Mouse (Mus musculus): ENCODE results near the gene Pde6d. TPM values are rescaled to one million over a fixed set of nuclear protein-coding genes. Genes with fewer than 3 reads are reported as not detected.
"Not testable (repeated sequence)": the region's sequence is repeated elsewhere in the genome, so short reads cannot be mapped to it uniquely, and the experiment has no call there.

The Pde6d gene
- polyA plus RNA-seq, 1 experiment from 2014 or later, result 128 TPM

DNA sequence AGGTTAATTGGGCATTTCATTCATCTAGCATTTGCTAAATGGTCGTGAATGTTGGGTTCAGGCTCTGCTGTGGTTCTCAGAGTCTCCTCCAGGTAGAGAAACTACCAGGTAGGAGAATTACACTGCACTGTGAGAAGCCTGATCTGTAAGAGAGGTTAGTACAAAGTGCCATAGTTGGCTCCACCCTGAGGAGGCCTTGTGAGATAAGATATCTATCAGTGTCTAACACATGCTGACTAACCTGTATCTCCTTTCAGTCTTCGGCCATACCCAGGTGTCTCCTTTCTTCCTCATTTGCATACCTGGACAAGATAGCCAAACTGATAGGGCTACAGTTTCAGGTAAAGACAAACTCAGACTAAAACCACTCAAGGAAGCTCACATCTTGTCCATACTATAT lies 19.8 kb downstream of the Pde6d start:
- WGBS, result 97% methylated on average over 2 of the region's 2 CpGs
- no peaks in the 10 kb centered on the region for H3K27me3 ChIP-seq (replicated peaks)
- no peaks in the 10 kb centered on the region for H3K9me3 ChIP-seq (replicated peaks)
- H3K4me2 ChIP-seq, result no peak overlapping the region
- H3K27ac ChIP-seq (replicated peaks), result no peak overlapping the region
- H3K4me3 ChIP-seq (replicated peaks), result no peak overlapping the region
- ATAC-seq (ENCODE audit: low FRiP score), result no peak
- peaks cover 25% of the 10 kb centered on the region for H3K36me3 ChIP-seq
- no peak overlapping the region for H3K9ac ChIP-seq (replicated peaks)
- no peaks in the 10 kb centered on the region for H3K4me1 ChIP-seq

DNA sequence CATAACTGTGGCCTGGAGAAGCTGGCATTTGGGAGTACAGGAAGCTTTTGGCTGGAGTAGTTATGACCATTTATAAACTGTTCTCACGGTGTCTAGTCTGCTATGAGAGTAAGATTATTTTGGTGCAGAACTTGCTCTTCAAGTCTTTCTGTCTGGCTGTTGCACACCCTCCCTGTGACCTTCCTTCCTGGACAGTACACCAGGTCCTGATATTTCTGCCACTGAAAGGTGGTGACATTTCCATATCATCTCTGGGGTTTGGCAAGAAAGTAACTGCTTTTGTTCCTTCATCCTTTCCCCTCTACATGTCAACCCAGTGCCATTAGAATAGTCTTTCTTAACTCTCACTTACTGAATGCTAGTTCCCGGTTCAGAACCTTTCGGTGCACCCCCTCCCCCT lies 23.2 kb downstream of the Pde6d start:
- Histone ChIP-seq H3K27ac (replicated peaks) (no peak overlapping the region), H3K36me3 (peaks cover 28% of the 10 kb centered on the region), H3K9ac (replicated peaks) (no peak overlapping the region), H3K4me3 (replicated peaks) (no peak overlapping the region), H3K27me3 (replicated peaks) (no peaks in the 10 kb centered on the region), H3K4me1 (no peaks in the 10 kb centered on the region), H3K9me3 (replicated peaks) (no peaks in the 10 kb centered on the region), H3K4me2 (no peak overlapping the region)
- ATAC-seq (ENCODE audit: low FRiP score), result no peak
- 98% methylated on average over 3 of the region's 3 CpGs for WGBS

DNA sequence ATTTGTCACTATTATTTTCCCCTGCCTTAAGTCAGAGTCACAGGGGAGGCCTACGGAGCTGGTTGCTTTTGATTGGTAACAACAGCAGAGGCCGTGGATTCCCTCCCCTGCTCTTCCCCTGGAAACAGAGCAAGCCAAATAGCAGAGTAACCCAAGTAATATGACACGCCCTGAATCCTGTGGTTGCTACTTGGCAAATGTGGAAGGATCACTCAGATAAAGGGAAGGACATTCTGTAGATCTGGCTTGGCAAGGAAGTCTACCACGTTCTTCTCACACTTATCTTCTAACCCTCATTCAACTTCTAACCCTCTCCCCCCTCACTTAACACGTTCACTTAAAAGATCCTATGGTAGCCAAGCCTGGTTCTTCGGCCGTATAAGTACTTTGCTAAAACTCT lies 24.6 kb downstream of the Pde6d start:
- Histone ChIP-seq H3K4me1 (no peaks in the 10 kb centered on the region), H3K9ac (replicated peaks) (no peak overlapping the region), H3K36me3 (peaks cover 16% of the 10 kb centered on the region; the same call in 1 of the 2 replicates), H3K4me2 (no peak overlapping the region), H3K4me3 (replicated peaks) (no peak overlapping the region), H3K27ac (replicated peaks) (no peak overlapping the region), H3K9me3 (replicated peaks) (no peaks in the 10 kb centered on the region), H3K27me3 (replicated peaks) (no peaks in the 10 kb centered on the region)
- WGBS, result 74% methylated on average over 7 of the region's 7 CpGs
- no peak for ATAC-seq (ENCODE audit: low FRiP score)

DNA sequence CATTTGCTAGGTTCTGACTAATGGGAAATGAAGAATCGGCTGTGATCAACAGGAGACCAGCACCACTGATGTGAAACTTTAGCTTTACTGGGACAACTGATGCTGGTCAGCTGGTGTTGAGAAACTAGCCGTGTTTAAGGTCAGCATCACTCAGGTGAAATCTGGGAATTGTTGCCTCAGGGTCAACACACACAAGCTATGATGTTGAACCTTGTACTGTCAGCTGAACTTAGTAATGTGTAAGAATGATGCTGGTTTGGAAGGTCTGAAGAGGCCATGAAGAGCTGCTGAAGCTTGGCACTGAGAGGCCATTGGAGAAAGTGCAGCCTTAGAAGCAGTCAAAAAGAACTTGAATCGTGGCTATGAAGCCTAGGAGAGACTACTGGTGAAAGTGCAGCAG lies 26.8 kb downstream of the Pde6d start:
- no peaks in the 10 kb centered on the region for H3K27me3 ChIP-seq (replicated peaks)
- H3K4me3 ChIP-seq (replicated peaks), result no peak overlapping the region
- WGBS, result 94% methylated on average over 3 of the region's 3 CpGs
- H3K9ac ChIP-seq (replicated peaks), result no peak overlapping the region
- no peak overlapping the region for H3K4me2 ChIP-seq
- no peaks in the 10 kb centered on the region for H3K4me1 ChIP-seq
- no peak overlapping the region for H3K27ac ChIP-seq (replicated peaks)
- no peaks in the 10 kb centered on the region for H3K9me3 ChIP-seq (replicated peaks)
- ATAC-seq (ENCODE audit: low FRiP score), result no peak
- H3K36me3 ChIP-seq, result peaks cover 14% of the 10 kb centered on the region; the same call in 1 of the 2 replicates

DNA sequence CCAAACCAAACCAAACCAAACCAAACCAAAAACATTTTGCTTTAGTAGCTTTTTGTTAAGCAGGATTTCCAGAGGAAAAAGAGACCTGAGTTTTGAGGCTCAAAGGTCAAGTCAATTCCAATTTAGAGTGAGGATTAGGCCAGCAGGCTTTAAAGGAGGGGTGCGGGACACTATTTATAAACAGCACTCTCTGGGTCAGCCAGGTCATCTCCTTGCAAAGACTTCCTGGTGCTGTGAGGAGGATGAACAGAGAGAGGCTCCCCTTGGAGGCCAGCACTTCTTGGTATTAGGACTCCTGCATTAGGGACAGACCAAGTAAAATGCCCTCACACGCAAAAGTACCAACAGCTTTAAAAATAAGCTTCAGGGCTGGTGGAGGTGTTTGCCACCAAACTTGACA lies 30.6 kb downstream of the Pde6d start:
- no peaks in the 10 kb centered on the region for H3K9me3 ChIP-seq (replicated peaks)
- 81% methylated on average over 2 of the region's 2 CpGs for WGBS
- no peak overlapping the region for H3K9ac ChIP-seq (replicated peaks)
- ATAC-seq (ENCODE audit: low FRiP score), result no peak
- peaks cover 16% of the 10 kb centered on the region for H3K36me3 ChIP-seq
- H3K4me3 ChIP-seq (replicated peaks), result no peak overlapping the region
- H3K27me3 ChIP-seq (replicated peaks), result no peaks in the 10 kb centered on the region
- no peak overlapping the region for H3K4me2 ChIP-seq
- no peaks in the 10 kb centered on the region for H3K4me1 ChIP-seq
- no peak overlapping the region for H3K27ac ChIP-seq (replicated peaks)

DNA sequence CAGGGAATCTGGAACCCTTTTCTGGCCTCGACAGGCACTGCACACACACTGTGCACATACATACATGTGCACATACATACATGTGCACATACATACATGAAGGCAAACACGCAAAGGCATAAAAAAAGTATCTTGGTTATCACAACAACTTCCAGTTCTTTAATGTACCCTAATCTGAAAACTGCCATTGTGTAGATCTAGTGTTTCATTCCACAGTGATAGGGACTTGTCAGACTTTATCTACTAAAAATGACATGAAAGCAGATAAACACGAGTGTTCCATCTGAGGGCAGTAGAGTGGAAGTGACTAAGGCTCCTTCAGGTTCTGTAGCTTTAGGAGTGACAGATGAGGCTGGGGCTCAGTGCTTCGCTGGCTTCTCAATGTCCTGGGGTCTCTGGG lies 31.1 kb downstream of the Pde6d start:
- H3K9me3 ChIP-seq (replicated peaks), result no peaks in the 10 kb centered on the region
- H3K36me3 ChIP-seq, result peaks cover 18% of the 10 kb centered on the region
- no peak overlapping the region for H3K4me2 ChIP-seq
- WGBS, result 90% methylated on average over 4 of the region's 4 CpGs
- no peak overlapping the region for H3K9ac ChIP-seq (replicated peaks)
- H3K4me3 ChIP-seq (replicated peaks), result no peak overlapping the region
- no peaks in the 10 kb centered on the region for H3K27me3 ChIP-seq (replicated peaks)
- H3K4me1 ChIP-seq, result no peaks in the 10 kb centered on the region
- no peak overlapping the region for H3K27ac ChIP-seq (replicated peaks)
- ATAC-seq (ENCODE audit: low FRiP score), result no peak

DNA sequence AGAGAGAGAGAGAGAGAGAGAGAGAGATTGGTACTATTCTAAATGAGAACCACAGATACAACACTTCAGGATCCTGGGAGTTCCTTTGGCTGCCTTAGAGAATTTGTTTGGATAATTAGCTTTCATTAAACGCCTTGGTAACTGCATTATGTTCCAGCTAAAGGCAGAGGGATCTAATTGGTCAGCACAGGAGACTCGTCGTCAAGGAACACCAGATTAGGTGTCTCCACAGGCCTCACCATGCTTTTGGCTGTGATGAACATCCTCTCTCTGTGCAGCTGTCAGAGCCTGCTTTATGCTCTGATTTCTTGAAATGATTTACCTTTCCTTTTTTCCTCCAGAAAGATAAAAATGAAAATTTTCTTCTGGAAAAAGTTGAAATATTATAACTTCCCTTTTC lies 35.6 kb downstream of the Pde6d start:
- no peak overlapping the region for H3K4me3 ChIP-seq (replicated peaks)
- no peak overlapping the region for H3K27ac ChIP-seq (replicated peaks)
- H3K4me1 ChIP-seq, result no peaks in the 10 kb centered on the region
- peak; percentile 63; the same call in 1 of the 2 replicates for ATAC-seq (ENCODE audit: low FRiP score)
- no peak overlapping the region for H3K4me2 ChIP-seq
- 33% methylated on average over 3 of the region's 3 CpGs for whole genome bisulfite sequencing
- peaks cover 60% of the 10 kb centered on the region for H3K36me3 ChIP-seq
- H3K27me3 ChIP-seq (replicated peaks), result no peaks in the 10 kb centered on the region
- H3K9me3 ChIP-seq (replicated peaks), result no peaks in the 10 kb centered on the region
- H3K9ac ChIP-seq (replicated peaks), result no peak overlapping the region

DNA sequence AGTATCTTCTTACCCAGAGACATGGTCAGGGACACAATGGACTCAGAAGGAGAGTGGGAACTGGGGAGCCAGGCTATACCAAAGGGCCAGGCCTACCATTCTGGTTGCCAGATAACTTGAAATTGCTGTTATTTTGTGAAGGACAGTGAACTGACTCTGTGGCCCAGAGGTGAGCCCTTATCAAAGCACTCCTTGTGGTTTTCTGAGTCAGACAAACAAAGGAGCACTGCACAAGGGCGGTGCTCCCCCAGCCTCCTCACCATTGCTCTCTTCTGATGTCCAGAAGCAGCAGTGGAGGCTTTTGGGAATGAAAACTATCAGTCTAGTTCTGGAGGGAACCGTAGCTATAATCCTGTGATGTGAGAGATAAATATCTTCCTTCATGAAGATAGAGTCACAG lies 39.8 kb downstream of the Pde6d start:
- H3K36me3 ChIP-seq, result peaks cover 52% of the 10 kb centered on the region
- ATAC-seq (ENCODE audit: low FRiP score), result no peak
- 94% methylated on average over 2 of the region's 2 CpGs for WGBS

DNA sequence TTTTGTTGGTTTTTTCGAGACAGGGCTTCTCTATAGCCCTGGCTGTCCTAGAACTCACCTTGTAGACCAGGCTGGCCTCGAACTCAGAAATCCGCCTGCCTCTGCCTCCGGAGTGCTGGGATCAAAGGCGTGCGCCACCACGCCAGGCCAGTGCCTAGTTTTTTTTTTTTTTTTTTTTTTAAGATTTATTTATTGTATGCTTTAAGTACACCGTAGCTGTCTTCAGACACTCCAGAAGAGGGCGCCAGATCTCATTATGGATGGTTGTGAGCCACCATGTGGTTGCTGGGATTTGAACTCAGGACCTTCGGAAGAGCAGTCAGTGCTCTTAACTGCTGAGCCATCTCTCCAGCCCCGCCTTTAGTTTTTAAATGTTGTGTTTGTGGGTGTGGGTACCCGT lies 42.8 kb downstream of the Pde6d start:
- H3K27ac ChIP-seq (replicated peaks); H3K4me1 ChIP-seq; ATAC-seq (ENCODE audit: low FRiP score); H3K4me2 ChIP-seq; H3K4me3 ChIP-seq (replicated peaks); H3K9ac ChIP-seq (replicated peaks); H3K9me3 ChIP-seq (replicated peaks); H3K27me3 ChIP-seq (replicated peaks): not testable (repeated sequence)
- WGBS, result 92% methylated on average over 12 of the region's 12 CpGs
- H3K36me3 ChIP-seq, result peaks cover 27% of the 10 kb centered on the region

More for the DNA sequence above, 39.8 kb downstream of the Pde6d start:
- Histone ChIP-seq H3K9me3 (replicated peaks) (no peaks in the 10 kb centered on the region), H3K9ac (replicated peaks) (no peak overlapping the region), H3K27me3 (replicated peaks) (no peaks in the 10 kb centered on the region), H3K4me2 (no peak overlapping the region), H3K4me1 (no peaks in the 10 kb centered on the region), H3K4me3 (replicated peaks) (no peak overlapping the region), H3K27ac (replicated peaks) (no peak overlapping the region)

DNA sequence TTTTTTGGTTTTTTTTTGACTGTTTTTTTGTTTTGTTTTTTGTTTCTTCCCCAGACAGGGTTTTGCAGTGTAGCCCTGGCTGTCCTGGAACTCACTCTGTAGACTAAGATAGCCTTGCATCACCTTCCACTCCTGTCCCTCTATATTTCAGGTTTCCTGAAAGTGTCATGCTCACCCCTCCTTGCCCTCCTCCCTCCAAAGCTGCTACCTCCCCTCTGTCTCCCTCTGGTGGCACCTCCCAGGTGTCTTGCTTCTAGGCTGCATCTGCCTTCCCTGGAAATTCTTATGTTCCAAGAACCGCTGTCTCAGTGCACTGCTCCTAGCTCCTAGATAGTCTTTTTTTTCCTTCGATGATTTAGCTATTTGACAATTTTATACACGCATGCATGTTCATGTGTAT lies 44.0 kb downstream of the Pde6d start:
- Histone ChIP-seq H3K9ac (replicated peaks) (no peak overlapping the region), H3K4me2 (no peak overlapping the region), H3K9me3 (replicated peaks) (no peaks in the 10 kb centered on the region), H3K27ac (replicated peaks) (no peak overlapping the region), H3K36me3 (peaks cover 15% of the 10 kb centered on the region), H3K4me1 (no peaks in the 10 kb centered on the region), H3K27me3 (replicated peaks) (no peaks in the 10 kb centered on the region), H3K4me3 (replicated peaks) (no peak overlapping the region)
- WGBS, result 69% methylated on average over 3 of the region's 3 CpGs
- ATAC-seq (ENCODE audit: low FRiP score), result no peak

DNA sequence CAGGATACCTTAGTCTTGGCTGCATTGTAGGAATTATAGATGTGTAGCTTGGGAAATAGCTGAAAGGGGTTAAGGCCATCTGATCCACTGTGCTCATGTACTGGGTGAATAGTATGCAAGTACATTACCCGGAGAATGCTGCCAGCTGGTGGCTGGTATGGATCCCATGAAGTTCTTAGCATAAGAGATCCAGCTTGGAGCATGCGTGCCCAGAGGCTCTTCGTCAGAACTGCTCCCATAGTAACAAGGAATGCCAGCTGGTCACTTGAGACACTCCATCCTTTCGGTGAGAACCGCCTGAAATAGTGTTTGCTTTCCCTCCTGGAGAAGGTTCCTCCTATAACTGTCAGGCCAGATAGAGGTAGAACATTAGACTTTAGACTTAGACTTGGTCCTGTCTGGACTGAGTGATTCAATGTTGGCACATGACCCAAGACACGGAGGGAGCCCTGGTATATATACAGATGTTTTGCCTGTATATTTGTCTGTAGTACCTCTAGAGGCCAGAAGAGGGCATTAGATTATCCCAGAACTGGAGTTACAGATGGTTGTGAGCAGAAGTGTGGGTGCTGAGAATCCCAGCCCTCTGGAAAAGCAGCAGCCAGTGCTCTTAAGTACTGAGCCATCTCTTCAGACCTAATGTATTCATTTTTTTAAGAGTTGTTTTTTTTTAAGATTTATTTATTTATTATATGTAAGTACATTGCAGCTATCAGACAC lies 48.9 kb downstream of the Pde6d start:
- Histone ChIP-seq H3K9me3 (replicated peaks) (no peaks in the 10 kb centered on the region), H3K36me3 (peaks cover 19% of the 10 kb centered on the region), H3K4me3 (replicated peaks) (no peak overlapping the region), H3K4me1 (peaks cover 39% of the 10 kb centered on the region), H3K27ac (replicated peaks) (no peak overlapping the region), H3K27me3 (replicated peaks) (no peaks in the 10 kb centered on the region), H3K9ac (replicated peaks) (no peak overlapping the region), H3K4me2 (no peak overlapping the region)
- ATAC-seq (ENCODE audit: low FRiP score), result no peak
- WGBS, result 64% methylated on average over 6 of the region's 6 CpGs

DNA sequence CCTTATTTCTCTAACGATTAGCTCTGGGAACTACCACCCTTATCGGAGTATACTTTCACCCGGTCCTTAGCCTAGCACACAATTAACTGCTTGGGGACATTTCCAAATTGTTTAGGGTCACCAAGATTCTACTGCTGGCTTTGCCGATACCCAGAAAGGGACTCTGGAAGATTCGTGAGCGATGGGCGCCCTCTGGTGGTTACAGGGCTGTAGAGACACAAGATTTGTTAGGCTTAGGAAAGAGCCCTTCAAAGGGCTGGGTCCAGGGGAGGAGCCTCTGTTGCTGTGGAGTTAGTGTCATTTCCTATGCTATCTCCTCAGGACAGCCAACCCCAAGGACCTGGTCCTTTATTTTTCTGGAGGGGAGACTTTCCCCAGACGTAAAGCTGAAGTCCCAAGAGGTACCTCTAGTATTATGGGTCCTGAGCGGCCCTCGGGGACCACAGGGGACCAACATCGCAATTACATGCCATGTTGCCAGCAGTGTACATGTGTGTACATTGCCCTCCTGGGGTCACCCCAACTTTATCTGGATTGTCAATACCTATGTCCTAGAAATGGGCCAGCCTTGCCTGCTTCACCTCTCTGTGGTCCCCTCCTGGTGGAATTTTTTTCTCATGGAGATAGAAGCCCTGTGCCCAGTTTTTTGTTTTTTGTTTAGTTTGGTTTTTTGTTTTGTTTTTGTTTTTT lies 49.9 kb downstream of the Pde6d start:
- 0 out of 2 replicates have a peak overlapping the region, but pooled peaks have one; percentile 26 for H3K9ac ChIP-seq (replicated peaks)

More for the DNA sequence above, 49.9 kb downstream of the Pde6d start:
- H3K36me3 ChIP-seq, result peaks cover 19% of the 10 kb centered on the region
- H3K4me2 ChIP-seq, result peak overlapping the region; percentile 43
- H3K4me1 ChIP-seq, result peaks cover 39% of the 10 kb centered on the region
- WGBS, result 20% methylated on average over 11 of the region's 11 CpGs
- H3K27ac ChIP-seq (replicated peaks), result peak overlapping the region; percentile 67
- H3K4me3 ChIP-seq (replicated peaks), result peak overlapping the region; percentile 9; the same call in 1 of the 2 replicates
- peak; percentile 36 for ATAC-seq (ENCODE audit: low FRiP score)
- no peaks in the 10 kb centered on the region for H3K27me3 ChIP-seq (replicated peaks)
- no peaks in the 10 kb centered on the region for H3K9me3 ChIP-seq (replicated peaks)
